9 mouse cellular contexts compared by ENCODE assay signal in the genomic region with DNA sequence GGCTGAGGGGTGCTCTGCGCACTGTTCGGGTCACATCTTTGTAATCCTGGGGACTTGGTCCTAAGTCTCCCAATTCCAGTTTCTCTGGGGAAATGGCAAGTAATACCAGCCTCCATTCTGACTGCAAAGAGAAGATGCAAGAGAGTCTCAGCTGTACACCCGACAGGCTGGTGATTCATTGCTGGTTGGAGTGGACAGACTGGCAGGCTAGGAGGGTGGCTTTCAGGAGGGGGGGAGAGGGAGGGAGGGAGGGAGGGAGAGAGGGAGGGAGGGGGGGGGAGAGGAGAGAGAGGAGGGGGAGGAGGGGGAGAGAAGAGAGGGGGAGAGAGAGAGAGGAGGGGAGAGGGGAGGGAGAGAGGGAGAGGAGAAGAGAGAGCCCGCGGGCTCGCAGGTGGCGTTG. TPM values are rescaled to one million over a fixed set of nuclear protein-coding genes. Genes with fewer than 3 reads are reported as not detected.
A peak's percentile ranks its signal among the peaks of the same experiment; 100 is the strongest.
DNase-seq lines count a peak whose midpoint lies in the region; ATAC-seq and TF ChIP-seq lines count a peak whose summit lies in the region.
"Had no signal": no experiment of that assay in that cellular context is flagged by ENCODE, and none has a peak within 500 bp of the region (broad histone marks: within the 10 kb centered on the region; RNA-seq: fewer than 3 reads in every experiment).

No protein-coding gene starts in this region.

- H3K9me3 ChIP-seq in heart, embryonic 15.5 days (replicated peaks) = no peaks in the 10 kb centered on the region
- peaks cover 4% of the 10 kb centered on the region; the same call in 1 of the 2 replicates for H3K9me3 ChIP-seq in G1E (replicated peaks)
- no peaks in the 10 kb centered on the region for H3K9me3 ChIP-seq in hindbrain, embryonic 11.5 days (ENCODE audit: control insufficient read depth, low read length)
- H3K9me3 ChIP-seq in midbrain, embryonic 12.5 days = no peaks in the 10 kb centered on the region

- 24% methylated on average over 7 of the region's 7 CpGs for WGBS in heart, embryonic 15.5 days
- WGBS in hindbrain, embryonic 11.5 days = 26% methylated on average over 7 of the region's 7 CpGs
- WGBS in midbrain, embryonic 12.5 days = 20% methylated on average over 7 of the region's 7 CpGs

- H3K27ac ChIP-seq in heart, embryonic 15.5 days = peak overlapping the region; percentile 80
- H3K27ac ChIP-seq in hindbrain, embryonic 11.5 days (ENCODE audit: low read depth, low read length) = peak overlapping the region; percentile 76
- H3K27ac ChIP-seq in midbrain, embryonic 12.5 days (replicated peaks) = peak overlapping the region; percentile 78

- TF ChIP-seq CTCF in G1E (IDR thresholded peaks at IDR 0.05; ENCODE audit: low read depth, low read length) = no peak

- H3K27me3 ChIP-seq in heart, embryonic 15.5 days = no peaks in the 10 kb centered on the region
- H3K27me3 ChIP-seq in G1E (ENCODE audit: insufficient read depth, low read length) = no peaks in the 10 kb centered on the region
- H3K27me3 ChIP-seq in hindbrain, embryonic 11.5 days (ENCODE audit: control insufficient read depth, insufficient read depth, low read length) = no peaks in the 10 kb centered on the region
- no peaks in the 10 kb centered on the region for H3K27me3 ChIP-seq in midbrain, embryonic 12.5 days
- H3K27me3 ChIP-seq: Patski had no signal

- no peak for DNase-seq in heart, adult 9 months (ENCODE audit: low spot score in 2 of 2)
- no peak for DNase-seq in G1E (ENCODE audit: low spot score)
- DNase-seq in hindbrain, embryonic 11.5 days (ENCODE audit: low spot score) = no peak
- DNase-seq in spleen, postnatal 36 days (ENCODE audit: low spot score in 2 of 2) = no peak
- DNase-seq in adrenal gland, postnatal 10 days = no peak

- no peak for ATAC-seq in heart, embryonic 15.5 days (replicated peaks; ENCODE audit: insufficient number of reproducible peaks, insufficient read depth, low FRiP score, low read depth)
- no peak for ATAC-seq in G1E (ENCODE audit: extremely low read depth, insufficient number of reproducible peaks, low FRiP score, poor library complexity, severe bottlenecking)
- ATAC-seq in hindbrain, embryonic 11.5 days (ENCODE audit: low FRiP score) = no peak
- ATAC-seq in midbrain, embryonic 12.5 days (ENCODE audit: low FRiP score, low read depth) = no peak
- ATAC-seq in inflammation-experienced regulatory T-cells, adult 6 months = no peak
- ATAC-seq: Patski had no signal

- peaks cover 28% of the 10 kb centered on the region for H3K36me3 ChIP-seq in heart, embryonic 15.5 days
- peaks cover 68% of the 10 kb centered on the region for H3K36me3 ChIP-seq in G1E (replicated peaks)
- peaks cover 7% of the 10 kb centered on the region; the same call in 1 of the 2 replicates for H3K36me3 ChIP-seq in hindbrain, embryonic 11.5 days (ENCODE audit: control insufficient read depth, insufficient read depth, low read length)
- peaks cover 44% of the 10 kb centered on the region for H3K36me3 ChIP-seq in midbrain, embryonic 12.5 days

- H3K4me3 ChIP-seq in heart, embryonic 15.5 days = peak overlapping the region; percentile 77
- H3K4me3 ChIP-seq in G1E (ENCODE audit: low read depth, low read length) = peak overlapping the region; percentile 89
- H3K4me3 ChIP-seq in hindbrain, embryonic 11.5 days (ENCODE audit: low read depth, low read length) = peak overlapping the region; percentile 92
- H3K4me3 ChIP-seq in midbrain, embryonic 12.5 days = peak overlapping the region; percentile 94

- peak overlapping the region; percentile 88 for H3K9ac ChIP-seq in heart, embryonic 15.5 days
- peak overlapping the region; percentile 95 for H3K9ac ChIP-seq in hindbrain, embryonic 11.5 days (ENCODE audit: low read depth, low read length)
- peak overlapping the region; percentile 96 for H3K9ac ChIP-seq in midbrain, embryonic 12.5 days (replicated peaks)

- H3K4me1 ChIP-seq in heart, embryonic 15.5 days (replicated peaks) = peaks cover 49% of the 10 kb centered on the region
- peaks cover 81% of the 10 kb centered on the region for H3K4me1 ChIP-seq in G1E (ENCODE audit: insufficient read depth, low read depth, low read length)
- peaks cover 14% of the 10 kb centered on the region for H3K4me1 ChIP-seq in hindbrain, embryonic 11.5 days (replicated peaks; ENCODE audit: control insufficient read depth, insufficient read depth, low read length)
- peaks cover 32% of the 10 kb centered on the region for H3K4me1 ChIP-seq in midbrain, embryonic 12.5 days

- peak overlapping the region; percentile 95 for H3K4me2 ChIP-seq in heart, embryonic 15.5 days
- H3K4me2 ChIP-seq in hindbrain, embryonic 11.5 days (replicated peaks; ENCODE audit: low read depth, low read length) = peak overlapping the region; percentile 96
- peak overlapping the region; percentile 99 for H3K4me2 ChIP-seq in midbrain, embryonic 12.5 days (replicated peaks)

RNA-seq across cellular contexts. Expression of a gene that starts 0.4 kb away (rescaled TPM):
- polyA plus RNA-seq in heart, embryonic 15.5 days (2015; fragmentation: Nextera tagmentation; extraction: Ambion mirVana) = 67.6 and 75.3 TPM in 2 replicates
- total RNA-seq in G1E (2014; fragmentation: Nextera tagmentation) (27.3 and 31.4 TPM in 2 replicates), G1E (2017) (65.6 and 75.7 TPM in 2 replicates)
- polyA plus RNA-seq in G1E (2012) = 75.4 and 76.9 TPM in 2 replicates
- 80.8 and 91.5 TPM in 2 replicates for polyA plus RNA-seq in hindbrain, embryonic 11.5 days (2014; fragmentation: Nextera tagmentation; extraction: Ambion mirVana)
- 94.8 and 98.3 TPM in 2 replicates for polyA plus RNA-seq in midbrain, embryonic 12.5 days (2016; fragmentation: Nextera tagmentation; extraction: Ambion mirVana)
- polyA plus RNA-seq in inflammation-experienced regulatory T-cells, adult 6 months (2017; shearing (Covaris generic)) = 10 to 100 TPM; 55.1 to 59.0 (median 56.1) TPM
- total RNA-seq in adrenal gland, postnatal 10 days (2021) = 10 to 100 TPM; 56.0 to 58.1 TPM

RNA-seq across cellular contexts. Expression of a gene that starts 3.4 kb away (rescaled TPM):
- 18.2 and 22.3 TPM in 2 replicates for polyA plus RNA-seq in heart, embryonic 15.5 days (2015; fragmentation: Nextera tagmentation; extraction: Ambion mirVana)
- 7.2 and 28.1 TPM in 2 replicates for total RNA-seq in G1E (2014; fragmentation: Nextera tagmentation)
- total RNA-seq in G1E (2017) = 14.9 and 15.4 TPM in 2 replicates
- 60.2 and 73.8 TPM in 2 replicates for polyA plus RNA-seq in G1E (2012)
- polyA plus RNA-seq in hindbrain, embryonic 11.5 days (2014; fragmentation: Nextera tagmentation; extraction: Ambion mirVana) = 13.1 and 13.3 TPM in 2 replicates
- polyA plus RNA-seq in midbrain, embryonic 12.5 days (2016; fragmentation: Nextera tagmentation; extraction: Ambion mirVana) = 15.9 and 23.3 TPM in 2 replicates
- polyA plus RNA-seq in inflammation-experienced regulatory T-cells, adult 6 months (2017; shearing (Covaris generic)) = 10 to 100 TPM; 16.0 to 23.0 (median 22.9) TPM
- total RNA-seq in adrenal gland, postnatal 10 days (2021) = 10 to 100 TPM; 31.1 to 36.6 TPM

RNA-seq across cellular contexts. Expression of a gene that starts 19.9 kb away (rescaled TPM):
- polyA plus RNA-seq in heart, embryonic 15.5 days (2015; fragmentation: Nextera tagmentation; extraction: Ambion mirVana) = 1.7 and 4.9 TPM in 2 replicates
- total RNA-seq in G1E (2014; fragmentation: Nextera tagmentation) = 0.75 TPM in 1 of 2 replicates, not detected in the other
- 0.60 and 1.0 TPM in 2 replicates for total RNA-seq in G1E (2017)
- polyA plus RNA-seq in G1E (2012) = 0.62 and 0.66 TPM in 2 replicates
- polyA plus RNA-seq in hindbrain, embryonic 11.5 days (2014; fragmentation: Nextera tagmentation; extraction: Ambion mirVana) = 0.71 and 0.76 TPM in 2 replicates
- 2.0 and 2.2 TPM in 2 replicates for polyA plus RNA-seq in midbrain, embryonic 12.5 days (2016; fragmentation: Nextera tagmentation; extraction: Ambion mirVana)
- polyA plus RNA-seq in inflammation-experienced regulatory T-cells, adult 6 months (2017; shearing (Covaris generic)) = 10 to 100 TPM; 13.2 to 23.3 (median 16.7) TPM
- total RNA-seq in adrenal gland, postnatal 10 days (2021) = 10 to 100 TPM in 1 of 2 experiments, 1 to 10 TPM in 1; 9.9 to 13.4 TPM
